Mouse (Mus musculus): ENCODE results near the gene Chd6. TPM values are rescaled to one million over a fixed set of nuclear protein-coding genes. Genes with fewer than 3 reads are reported as not detected.

Chd6 gene
- 0.17 and 0.49 TPM in 2 replicates for polyA plus RNA-seq (2012)

GRCm38 (mm10) chr2:161108933-161109371 lies at the start of gene Chd6:
Gene Chd6, minus strand, starts transcription at chr2:161109075.
- H3K4me3 ChIP-seq (replicated peaks) = peak within 1 kb of the TSS; percentile 93
- H3K9me3 ChIP-seq (ENCODE audit: control insufficient read depth, low read length) = no peaks in the 10 kb centered on the region
- H3K27me3 ChIP-seq (ENCODE audit: control insufficient read depth) = no peaks in the 10 kb centered on the region
- TF ChIP-seq TAL1 (IDR thresholded peaks at IDR 0.05; ENCODE audit: low read length) (no peak), GATA1 (IDR thresholded peaks at IDR 0.05; ENCODE audit: low read length) (no peak)
- peaks cover 23% of the 10 kb centered on the region for H3K4me1 ChIP-seq (ENCODE audit: control insufficient read depth)
- no peaks in the 10 kb centered on the region; the same call in 1 of the 2 replicates for H3K36me3 ChIP-seq (ENCODE audit: control insufficient read depth)

GRCm38 (mm10) chr2:161150004-161150842 lies 41.3 kb upstream of the Chd6 start:
- H3K4me1 ChIP-seq (ENCODE audit: control insufficient read depth) = no peaks in the 10 kb centered on the region
- no peaks in the 10 kb centered on the region for H3K27me3 ChIP-seq (ENCODE audit: control insufficient read depth)
- no peaks in the 10 kb centered on the region for H3K36me3 ChIP-seq (ENCODE audit: control insufficient read depth)
- H3K9me3 ChIP-seq (ENCODE audit: control insufficient read depth, low read length) = no peaks in the 10 kb centered on the region
- no peak overlapping the region for H3K4me3 ChIP-seq (replicated peaks)
- TF ChIP-seq GATA1 (IDR thresholded peaks at IDR 0.05; ENCODE audit: low read length) (no peak), TAL1 (IDR thresholded peaks at IDR 0.05; ENCODE audit: low read length) (no peak)

- H3K9me3 ChIP-seq (ENCODE audit: control insufficient read depth, low read length) = no peaks in the 10 kb centered on the region
- no peaks in the 10 kb centered on the region for H3K36me3 ChIP-seq (ENCODE audit: control insufficient read depth)
- TF ChIP-seq TAL1 (IDR thresholded peaks at IDR 0.05; ENCODE audit: low read length) (no peak), GATA1 (IDR thresholded peaks at IDR 0.05; ENCODE audit: low read length) (no peak)
- H3K27me3 ChIP-seq (ENCODE audit: control insufficient read depth) = no peaks in the 10 kb centered on the region
- no peaks in the 10 kb centered on the region for H3K4me1 ChIP-seq (ENCODE audit: control insufficient read depth)
- H3K4me3 ChIP-seq (replicated peaks) = no peak overlapping the region
Observed at GRCm38 (mm10) chr2:161148428-161149020, 39.6 kb upstream of the Chd6 start.

- no peaks in the 10 kb centered on the region for H3K9me3 ChIP-seq (ENCODE audit: control insufficient read depth, low read length)
- H3K4me1 ChIP-seq (ENCODE audit: control insufficient read depth) = no peaks in the 10 kb centered on the region
- no peak overlapping the region for H3K4me3 ChIP-seq (replicated peaks)
- no peaks in the 10 kb centered on the region for H3K36me3 ChIP-seq (ENCODE audit: control insufficient read depth)
- TF ChIP-seq GATA1 (IDR thresholded peaks at IDR 0.05; ENCODE audit: low read length) (no peak), TAL1 (IDR thresholded peaks at IDR 0.05; ENCODE audit: low read length) (no peak)
- H3K27me3 ChIP-seq (ENCODE audit: control insufficient read depth) = no peaks in the 10 kb centered on the region
Observed at GRCm38 (mm10) chr2:161147656-161148427, 39.0 kb upstream of the Chd6 start.

- no peaks in the 10 kb centered on the region for H3K4me1 ChIP-seq (ENCODE audit: control insufficient read depth)
- H3K9me3 ChIP-seq (ENCODE audit: control insufficient read depth, low read length) = no peaks in the 10 kb centered on the region
- TF ChIP-seq GATA1 (IDR thresholded peaks at IDR 0.05; ENCODE audit: low read length) = no peak
- no peak for TF ChIP-seq TAL1 (IDR thresholded peaks at IDR 0.05; ENCODE audit: low read length)
- no peaks in the 10 kb centered on the region for H3K36me3 ChIP-seq (ENCODE audit: control insufficient read depth)
- no peak overlapping the region for H3K4me3 ChIP-seq (replicated peaks)
- H3K27me3 ChIP-seq (ENCODE audit: control insufficient read depth) = no peaks in the 10 kb centered on the region
Observed at GRCm38 (mm10) chr2:161144799-161145198, 35.9 kb upstream of the Chd6 start.

GRCm38 (mm10) chr2:161138672-161139536 lies 30.0 kb upstream of the Chd6 start:
- Histone ChIP-seq H3K4me3 (replicated peaks) (no peak overlapping the region), H3K36me3 (ENCODE audit: control insufficient read depth) (no peaks in the 10 kb centered on the region), H3K4me1 (ENCODE audit: control insufficient read depth) (no peaks in the 10 kb centered on the region), H3K27me3 (ENCODE audit: control insufficient read depth) (no peaks in the 10 kb centered on the region), H3K9me3 (ENCODE audit: control insufficient read depth, low read length) (no peaks in the 10 kb centered on the region)
- no peak for TF ChIP-seq GATA1 (IDR thresholded peaks at IDR 0.05; ENCODE audit: low read length)
- TF ChIP-seq TAL1 (IDR thresholded peaks at IDR 0.05; ENCODE audit: low read length) = no peak

- no peaks in the 10 kb centered on the region for H3K36me3 ChIP-seq (ENCODE audit: control insufficient read depth)
- H3K4me3 ChIP-seq (replicated peaks) = no peak overlapping the region
- H3K4me1 ChIP-seq (ENCODE audit: control insufficient read depth) = no peaks in the 10 kb centered on the region
- H3K27me3 ChIP-seq (ENCODE audit: control insufficient read depth) = no peaks in the 10 kb centered on the region
- H3K9me3 ChIP-seq (ENCODE audit: control insufficient read depth, low read length) = no peaks in the 10 kb centered on the region
- no peak for TF ChIP-seq GATA1 (IDR thresholded peaks at IDR 0.05; ENCODE audit: low read length)
- no peak for TF ChIP-seq TAL1 (IDR thresholded peaks at IDR 0.05; ENCODE audit: low read length)
Observed at GRCm38 (mm10) chr2:161136999-161137398, 28.1 kb upstream of the Chd6 start.

GRCm38 (mm10) chr2:161128367-161129111 lies 19.7 kb upstream of the Chd6 start:
- Histone ChIP-seq H3K4me3 (replicated peaks) (no peak overlapping the region), H3K9me3 (ENCODE audit: control insufficient read depth, low read length) (no peaks in the 10 kb centered on the region), H3K4me1 (ENCODE audit: control insufficient read depth) (no peaks in the 10 kb centered on the region), H3K27me3 (ENCODE audit: control insufficient read depth) (no peaks in the 10 kb centered on the region), H3K36me3 (ENCODE audit: control insufficient read depth) (no peaks in the 10 kb centered on the region)
- no peak for TF ChIP-seq TAL1 (IDR thresholded peaks at IDR 0.05; ENCODE audit: low read length)
- TF ChIP-seq GATA1 (IDR thresholded peaks at IDR 0.05; ENCODE audit: low read length) = no peak

Data from erythroblast, embryonic 14.5 days (primary cell).